24 mouse cellular contexts compared by ENCODE assay signal in genomic region chr6:124822049-124822448, GRCm38 (mm10). TPM values are rescaled to one million over a fixed set of nuclear protein-coding genes. Genes with fewer than 3 reads are reported as not detected.
DNase-seq lines count a peak whose midpoint lies in the region; ATAC-seq lines count a peak whose summit lies in the region.
"Had no signal": no experiment of that assay in that cellular context is flagged by ENCODE, and none has a peak within 500 bp of the region (broad histone marks: within the 10 kb centered on the region; RNA-seq: fewer than 3 reads in every experiment).

No protein-coding gene starts in this region.

- DNase-seq in gastrocnemius, postnatal 14 days = peak; percentile 1
- no peak for DNase-seq in gastrocnemius, adult 18-20 months (ENCODE audit: low spot score)
- DNase-seq in heart, postnatal 10 days = no peak
- DNase-seq in heart, embryonic 10.5 days (ENCODE audit: low spot score) = no peak
- DNase-seq: adrenal gland, adult 2 months; adrenal gland, postnatal 14 days; cerebellum, adult 11 months; cerebellum, adult 9-10 months; cerebellum, postnatal 14 days; heart, adult 18-20 months; heart, postnatal 14 days; kidney, adult 18-20 months; kidney, adult 9 months had no signal

- H3K9ac ChIP-seq in heart, embryonic 13.5 days = 0 out of 2 replicates have a peak overlapping the region, but pooled peaks have one; percentile 24
- H3K9ac ChIP-seq in heart, embryonic 16.5 days (ENCODE audit: low read length) = no peak overlapping the region
- H3K9ac ChIP-seq: forebrain, embryonic 13.5 days; hindbrain, embryonic 14.5 days had no signal

- no peak overlapping the region for H3K4me3 ChIP-seq in heart, embryonic 13.5 days
- H3K4me3 ChIP-seq in heart, embryonic 16.5 days (ENCODE audit: low read length) = no peak overlapping the region
- no peak overlapping the region for H3K4me3 ChIP-seq in heart, embryonic 10.5 days
- H3K4me3 ChIP-seq: forebrain, embryonic 10.5 days; forebrain, embryonic 13.5 days had no signal

- H3K9me3 ChIP-seq in heart, embryonic 13.5 days = no peaks in the 10 kb centered on the region
- H3K9me3 ChIP-seq in heart, embryonic 16.5 days (replicated peaks; ENCODE audit: control insufficient read depth, low read length) = no peaks in the 10 kb centered on the region
- no peaks in the 10 kb centered on the region for H3K9me3 ChIP-seq in heart, embryonic 10.5 days
- H3K9me3 ChIP-seq: forebrain, embryonic 10.5 days; forebrain, embryonic 13.5 days had no signal

- no peak for ATAC-seq in heart, embryonic 13.5 days (ENCODE audit: extremely low read depth, insufficient number of reproducible peaks, low FRiP score, low TSS enrichment)
- ATAC-seq in heart, embryonic 16.5 days (replicated peaks; ENCODE audit: extremely low read depth, insufficient read depth, low FRiP score) = no peak
- ATAC-seq: CD4-positive, CD25-positive, alpha-beta regulatory T cell, adult 4 months; forebrain, embryonic 13.5 days; forebrain, embryonic 16.5 days; hindbrain, postnatal 0 days; inflammation-experienced regulatory T-cells, adult 6 months; intestine, embryonic 16.5 days had no signal

- no peaks in the 10 kb centered on the region for H3K27me3 ChIP-seq in heart, embryonic 13.5 days (replicated peaks)
- no peaks in the 10 kb centered on the region for H3K27me3 ChIP-seq in heart, embryonic 16.5 days (ENCODE audit: control insufficient read depth, insufficient read depth, low read length)
- H3K27me3 ChIP-seq in heart, embryonic 10.5 days (ENCODE audit: insufficient read depth, poor library complexity, severe bottlenecking) = no peaks in the 10 kb centered on the region
- H3K27me3 ChIP-seq: forebrain, embryonic 13.5 days had no signal

- intact Hi-C loops in gastrocnemius, postnatal 14 days (cut with DNase I; ENCODE audit: low total_unique reads) = no loop called here
- intact Hi-C loops in heart, postnatal 10 days (cut with DNase I) = no loop called here

- WGBS in heart, embryonic 13.5 days = 77% methylated on average over 4 of the region's 4 CpGs
- 74% methylated on average over 4 of the region's 4 CpGs for WGBS in heart, embryonic 16.5 days
- WGBS in heart, embryonic 10.5 days = 93% methylated on average over 4 of the region's 4 CpGs

- peaks cover 98% of the 10 kb centered on the region for H3K36me3 ChIP-seq in heart, embryonic 13.5 days
- peaks cover 83% of the 10 kb centered on the region for H3K36me3 ChIP-seq in heart, embryonic 16.5 days (ENCODE audit: control insufficient read depth, insufficient read depth)
- peaks cover 99% of the 10 kb centered on the region for H3K36me3 ChIP-seq in heart, embryonic 10.5 days

- no peaks in the 10 kb centered on the region for H3K4me1 ChIP-seq in heart, embryonic 13.5 days
- no peaks in the 10 kb centered on the region for H3K4me1 ChIP-seq in heart, embryonic 16.5 days (ENCODE audit: control insufficient read depth, insufficient read depth, low read length)
- H3K4me1 ChIP-seq in heart, embryonic 10.5 days = no peaks in the 10 kb centered on the region
- H3K4me1 ChIP-seq: forebrain, embryonic 10.5 days had no signal

- H3K27ac ChIP-seq in heart, embryonic 13.5 days (replicated peaks) = no peak overlapping the region
- peak overlapping the region; percentile 56 for H3K27ac ChIP-seq in heart, embryonic 16.5 days (ENCODE audit: low read length)
- no peak overlapping the region for H3K27ac ChIP-seq in heart, embryonic 10.5 days
- H3K27ac ChIP-seq: forebrain, embryonic 10.5 days; forebrain, embryonic 13.5 days; hindbrain, embryonic 14.5 days; hindbrain, postnatal 0 days had no signal

- no peak overlapping the region for H3K4me2 ChIP-seq in heart, embryonic 13.5 days
- no peak overlapping the region for H3K4me2 ChIP-seq in heart, embryonic 16.5 days (ENCODE audit: low read depth, low read length)
- H3K4me2 ChIP-seq: forebrain, embryonic 13.5 days; hindbrain, embryonic 14.5 days had no signal

RNA-seq across cellular contexts. Expression of gene Usp5, which starts 7.2 kb away (rescaled TPM):
- 10 to 100 TPM; 55.3 to 61.9 TPM for total RNA-seq in gastrocnemius, postnatal 14 days (2021)
- 10 to 100 TPM; 39.9 to 50.1 TPM for total RNA-seq in gastrocnemius, adult 18-20 months (2021)
- polyA plus RNA-seq in heart, embryonic 13.5 days (2015; fragmentation: Nextera tagmentation; extraction: Ambion mirVana) = 98.3 and 101 TPM in 2 replicates
- 10 to 100 TPM; 87.5 to 87.9 TPM for total RNA-seq in heart, postnatal 10 days (2021)
- 104 and 112 TPM in 2 replicates for polyA plus RNA-seq in heart, embryonic 16.5 days (2015; fragmentation: Nextera tagmentation; extraction: Ambion mirVana)
- polyA plus RNA-seq in heart, embryonic 10.5 days (2016; fragmentation: Nextera tagmentation; extraction: Ambion mirVana) = 145 and 151 TPM in 2 replicates

RNA-seq across cellular contexts. Expression of gene Cdca3, which starts 7.3 kb away (rescaled TPM):
- 1 to 10 TPM; 4.6 to 5.0 TPM for total RNA-seq in gastrocnemius, postnatal 14 days (2021)
- total RNA-seq in gastrocnemius, adult 18-20 months (2021) = under 1 TPM; 0.25 to 0.55 TPM
- polyA plus RNA-seq in heart, embryonic 13.5 days (2015; fragmentation: Nextera tagmentation; extraction: Ambion mirVana) = 123 and 132 TPM in 2 replicates
- 10 to 100 TPM; 19.1 to 23.2 TPM for total RNA-seq in heart, postnatal 10 days (2021)
- 126 and 136 TPM in 2 replicates for polyA plus RNA-seq in heart, embryonic 16.5 days (2015; fragmentation: Nextera tagmentation; extraction: Ambion mirVana)
- polyA plus RNA-seq in heart, embryonic 10.5 days (2016; fragmentation: Nextera tagmentation; extraction: Ambion mirVana) = 150 and 179 TPM in 2 replicates

RNA-seq across cellular contexts. Expression of gene Tpi1, which starts 8.0 kb away (rescaled TPM):
- total RNA-seq in gastrocnemius, postnatal 14 days (2021) = 1,000 to 10,000 TPM; 2,868 to 2,952 TPM
- 1,000 to 10,000 TPM; 2,056 to 2,236 TPM for total RNA-seq in gastrocnemius, adult 18-20 months (2021)
- 1,248 and 1,451 TPM in 2 replicates for polyA plus RNA-seq in heart, embryonic 13.5 days (2015; fragmentation: Nextera tagmentation; extraction: Ambion mirVana)
- 100 to 1,000 TPM; 870 to 877 TPM for total RNA-seq in heart, postnatal 10 days (2021)
- polyA plus RNA-seq in heart, embryonic 16.5 days (2015; fragmentation: Nextera tagmentation; extraction: Ambion mirVana) = 1,525 and 1,576 TPM in 2 replicates
- 1,456 and 1,625 TPM in 2 replicates for polyA plus RNA-seq in heart, embryonic 10.5 days (2016; fragmentation: Nextera tagmentation; extraction: Ambion mirVana)

RNA-seq across cellular contexts. Expression of gene Spsb2, which starts 13.6 kb away (rescaled TPM):
- 1 to 10 TPM; 3.7 to 4.8 TPM for total RNA-seq in gastrocnemius, postnatal 14 days (2021)
- total RNA-seq in gastrocnemius, adult 18-20 months (2021) = 1 to 10 TPM; 2.2 to 5.3 TPM
- 8.4 and 10.9 TPM in 2 replicates for polyA plus RNA-seq in heart, embryonic 13.5 days (2015; fragmentation: Nextera tagmentation; extraction: Ambion mirVana)
- total RNA-seq in heart, postnatal 10 days (2021) = 1 to 10 TPM; 3.1 TPM
- polyA plus RNA-seq in heart, embryonic 16.5 days (2015; fragmentation: Nextera tagmentation; extraction: Ambion mirVana) = 7.4 and 9.2 TPM in 2 replicates
- polyA plus RNA-seq in heart, embryonic 10.5 days (2016; fragmentation: Nextera tagmentation; extraction: Ambion mirVana) = 8.5 and 9.3 TPM in 2 replicates

RNA-seq across cellular contexts. Expression of gene Gnb3, which starts 18.0 kb away (rescaled TPM):
- 1 to 10 TPM; 6.6 to 7.0 TPM for total RNA-seq in gastrocnemius, postnatal 14 days (2021)
- under 1 TPM; 0.57 to 0.71 TPM for total RNA-seq in gastrocnemius, adult 18-20 months (2021)
- polyA plus RNA-seq in heart, embryonic 13.5 days (2015; fragmentation: Nextera tagmentation; extraction: Ambion mirVana) = 7.8 and 11.7 TPM in 2 replicates
- 1 to 10 TPM; 3.9 to 4.4 TPM for total RNA-seq in heart, postnatal 10 days (2021)
- 3.8 and 4.2 TPM in 2 replicates for polyA plus RNA-seq in heart, embryonic 16.5 days (2015; fragmentation: Nextera tagmentation; extraction: Ambion mirVana)
- polyA plus RNA-seq in heart, embryonic 10.5 days (2016; fragmentation: Nextera tagmentation; extraction: Ambion mirVana) = 2.4 and 5.2 TPM in 2 replicates
- polyA plus RNA-seq: C2C12; CD4-positive, CD25-positive, alpha-beta regulatory T cell, adult 4 months had no signal
